Mouse (Mus musculus) lung, adult 18-20 months (tissue): Measurements from ENCODE around the gene P2ry1.

Experiments
- DNase-seq, 2 experiments: peaks; one replicate each; pipeline ENCODE4 v3.0.0; 2022; ENCODE audit warnings: mixed read lengths in 2 of 2

The P2ry1 gene

GRCm38 (mm10) chr3:61002587-61003501 lies at the start of gene P2ry1:
Gene P2ry1, plus strand, starts transcription at chr3:61002795.
- DNase-seq, result peak; percentile 72 to 80

GRCm38 (mm10) chr3:60953199-60953736 lies 49.3 kb upstream of the P2ry1 start:
- DNase-seq, result no peak

GRCm38 (mm10) chr3:60954073-60954472 lies 48.5 kb upstream of the P2ry1 start:
- no peak for DNase-seq

GRCm38 (mm10) chr3:60958769-60959168 lies 43.8 kb upstream of the P2ry1 start:
- peak; percentile 8 to 27 for DNase-seq

- no peak for DNase-seq
Observed at GRCm38 (mm10) chr3:60965137-60965536, 37.5 kb upstream of the P2ry1 start.

GRCm38 (mm10) chr3:60974944-60975343 lies 27.7 kb upstream of the P2ry1 start:
- DNase-seq, result no peak

- DNase-seq, result no peak
Observed at GRCm38 (mm10) chr3:60982109-60982508, 20.5 kb upstream of the P2ry1 start.

GRCm38 (mm10) chr3:60998064-60998463 lies 4.5 kb upstream of the P2ry1 start:
- DNase-seq, result no peak

- DNase-seq, result no peak
Observed at GRCm38 (mm10) chr3:60999715-61000114, 2.9 kb upstream of the P2ry1 start.

- no peak for DNase-seq
Observed at GRCm38 (mm10) chr3:61000747-61001146, 1.8 kb upstream of the P2ry1 start.

- DNase-seq, result no peak
Observed at GRCm38 (mm10) chr3:61001852-61002586, 576 bp upstream of the P2ry1 start.

- DNase-seq, result no peak
Observed at GRCm38 (mm10) chr3:61004611-61005010, 2.0 kb downstream of the P2ry1 start.

GRCm38 (mm10) chr3:61011660-61012059 lies 9.1 kb downstream of the P2ry1 start:
- DNase-seq, result no peak

- no peak for DNase-seq
Observed at GRCm38 (mm10) chr3:61012550-61012949, 10.0 kb downstream of the P2ry1 start.

- no peak for DNase-seq
Observed at GRCm38 (mm10) chr3:61016733-61017132, 14.1 kb downstream of the P2ry1 start.

GRCm38 (mm10) chr3:61032100-61032499 lies 29.5 kb downstream of the P2ry1 start:
- no peak for DNase-seq

- DNase-seq, result no peak
Observed at GRCm38 (mm10) chr3:61035633-61036032, 33.0 kb downstream of the P2ry1 start.

- no peak for DNase-seq
Observed at GRCm38 (mm10) chr3:61039916-61040315, 37.3 kb downstream of the P2ry1 start.

GRCm38 (mm10) chr3:61049976-61050672 lies 47.5 kb downstream of the P2ry1 start:
- no peak for DNase-seq
